Mouse (Mus musculus) intestine, embryonic 14.5 days (tissue): ENCODE results near the gene Bhmt2. TPM values are rescaled to one million over a fixed set of nuclear protein-coding genes. Genes with fewer than 3 reads are reported as not detected.

Experiments used
- ATAC-seq: fragments of 200-750 bp; cut with Nextera tagmentation; replicated peaks from 2 replicates; pipeline ENCODE4 v1.8.0; 2017; ENCODE audit warnings: low read depth, moderate number of reproducible peaks, moderate TSS enrichment, moderate library complexity; ENCODE audit not compliant: low FRiP score, low TSS enrichment
- DNase-seq: peaks from one replicate; pipeline ENCODE4 v3.0.0-alpha.2; 2018; ENCODE audit warnings: low spot score
- H3K27ac ChIP-seq: fragments of 300-500 bp; sonication (generic); 2 replicates; pipeline ENCODE4 v1.5.1; 2014; ENCODE audit warnings: low read depth, mild to moderate bottlenecking, control low read depth
- H3K27me3 ChIP-seq: fragments of 300-500 bp; sonication (generic); replicated peaks from 2 replicates; pipeline ENCODE4 v1.6.1; 2014; ENCODE audit warnings: low read length, control low read depth; ENCODE audit not compliant: control insufficient read depth, insufficient read depth
- H3K36me3 ChIP-seq: fragments of 300-500 bp; sonication (generic); 2 replicates; pipeline ENCODE4 v1.6.1; 2014; ENCODE audit warnings: low read length, control low read depth; ENCODE audit not compliant: control insufficient read depth, insufficient read depth
- H3K4me1 ChIP-seq: fragments of 300-500 bp; sonication (generic); replicated peaks from 2 replicates; pipeline ENCODE4 v1.6.1; 2014; ENCODE audit warnings: low read length, control low read depth, mixed read lengths; ENCODE audit not compliant: control insufficient read depth, insufficient read depth
- H3K4me2 ChIP-seq: fragments of 300-500 bp; sonication (generic); 2 replicates; pipeline ENCODE4 v1.6.1; 2014; ENCODE audit warnings: low read length
- H3K4me3 ChIP-seq: fragments of 300-500 bp; sonication (generic); 2 replicates; pipeline ENCODE4 v1.5.1; 2014; ENCODE audit warnings: low read depth, low read length, control low read depth, mixed read lengths
- H3K9ac ChIP-seq: fragments of 300-500 bp; sonication (generic); 2 replicates; pipeline ENCODE4 v1.6.1; 2014; ENCODE audit warnings: mild to moderate bottlenecking, low read length
- H3K9me3 ChIP-seq: fragments of 300-500 bp; sonication (generic); 2 replicates; pipeline ENCODE4 v1.6.1; 2016; ENCODE audit warnings: low read length, control low read depth; ENCODE audit not compliant: control insufficient read depth
- WGBS: fragments of 180-500 bp; shearing (Covaris S2); extraction: QIAGEN DNeasy Blood & Tissue Kit; methylation state at CpG from one replicate; pipeline ENCODE4 v1.1.7; 2014; 5-methylcytosine and 5-hydroxymethylcytosine counted together
- polyA plus RNA-seq: library from polyadenylated mRNA; unstranded; fragments of >200 nt; fragmentation: Nextera tagmentation; extraction: Ambion mirVana; gene quantifications from 2 replicates; pipeline ENCODE4 v1.2.1, GENCODE M21; 2014

Gene Bhmt2
- polyA plus RNA-seq, 1 experiment from 2014 or later = 0.07 TPM

DNA sequence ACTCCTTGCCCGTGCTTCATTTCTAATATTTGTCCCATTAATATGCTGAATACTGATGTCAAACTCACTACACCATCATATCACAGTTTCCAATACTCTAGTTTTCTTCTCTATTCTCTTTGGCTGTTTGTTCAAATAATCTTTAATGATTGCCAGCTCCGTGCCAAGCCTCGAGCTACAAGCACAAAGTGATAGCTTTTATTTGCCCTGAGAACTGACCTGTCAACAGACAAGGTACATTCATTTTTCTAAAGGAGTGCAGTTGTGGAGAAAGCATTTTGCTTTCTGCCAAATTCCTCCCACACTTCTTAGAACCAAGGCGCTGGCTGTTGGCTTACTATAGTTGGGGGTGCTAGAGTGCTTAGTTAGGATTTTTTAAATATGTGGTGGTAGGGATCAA lies 33.2 kb upstream of the Bhmt2 start:
- Histone ChIP-seq H3K4me3 (no peak overlapping the region), H3K4me2 (no peak overlapping the region), H3K27me3 (no peaks in the 10 kb centered on the region), H3K27ac (no peak overlapping the region), H3K9ac (no peak overlapping the region), H3K9me3 (no peaks in the 10 kb centered on the region), H3K36me3 (no peaks in the 10 kb centered on the region), H3K4me1 (no peaks in the 10 kb centered on the region)
- 72% methylated on average over 4 of the region's 4 CpGs for WGBS
- no peak for ATAC-seq
- DNase-seq = no peak

DNA sequence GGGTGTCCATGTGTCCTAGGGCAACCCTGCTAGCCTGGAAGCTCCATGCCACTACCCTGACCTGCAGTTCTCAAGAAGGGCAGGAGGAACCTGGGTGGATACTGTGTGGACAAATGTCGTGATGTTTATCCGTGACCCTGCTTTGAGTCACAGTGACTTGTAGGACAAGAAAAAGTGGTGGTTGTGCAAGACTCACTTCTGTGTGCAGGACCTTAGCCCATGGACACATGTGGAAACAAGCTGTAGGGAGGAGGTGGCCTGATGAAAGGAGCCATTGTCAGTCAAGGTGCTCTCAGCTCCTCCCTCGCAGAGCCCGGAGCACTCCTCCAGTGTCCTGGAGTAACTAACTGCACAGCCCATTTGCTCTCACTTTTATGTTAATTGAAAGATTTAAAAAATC lies 31.6 kb upstream of the Bhmt2 start:
- ATAC-seq (no peak), DNase-seq (no peak)
- H3K9me3 ChIP-seq = no peaks in the 10 kb centered on the region
- no peak overlapping the region for H3K4me2 ChIP-seq
- no peaks in the 10 kb centered on the region for H3K36me3 ChIP-seq
- H3K27me3 ChIP-seq = no peaks in the 10 kb centered on the region
- no peak overlapping the region for H3K4me3 ChIP-seq
- 81% methylated on average over 4 of the region's 4 CpGs for WGBS
- H3K4me1 ChIP-seq = no peaks in the 10 kb centered on the region
- H3K9ac ChIP-seq = no peak overlapping the region
- H3K27ac ChIP-seq = no peak overlapping the region

DNA sequence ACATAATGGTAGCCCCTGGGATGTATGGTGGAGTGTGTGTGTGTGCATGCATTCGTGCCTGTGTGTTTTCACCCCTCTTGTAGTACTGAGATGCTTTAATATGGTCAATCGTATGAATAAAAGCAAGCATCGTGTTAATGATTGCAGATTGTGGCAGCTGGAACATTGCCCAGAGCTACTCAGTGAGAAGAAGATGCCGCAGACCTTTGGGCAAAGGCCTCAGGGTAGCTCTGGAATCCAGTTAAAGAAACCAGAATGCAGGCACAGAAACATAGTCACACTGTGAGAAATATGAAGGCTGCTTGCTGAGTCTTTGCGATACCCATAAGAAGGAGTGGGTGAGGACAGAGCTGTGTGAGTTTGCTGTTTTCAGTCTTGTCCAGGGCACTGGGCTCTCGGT lies 24.8 kb upstream of the Bhmt2 start:
- H3K9me3 ChIP-seq = no peaks in the 10 kb centered on the region
- WGBS = 78% methylated on average over 6 of the region's 6 CpGs
- no peak overlapping the region for H3K4me3 ChIP-seq
- H3K9ac ChIP-seq = no peak overlapping the region
- no peak overlapping the region for H3K27ac ChIP-seq
- no peak for ATAC-seq
- H3K36me3 ChIP-seq = no peaks in the 10 kb centered on the region
- DNase-seq = no peak
- no peaks in the 10 kb centered on the region for H3K4me1 ChIP-seq
- H3K27me3 ChIP-seq = no peaks in the 10 kb centered on the region
- H3K4me2 ChIP-seq = no peak overlapping the region

DNA sequence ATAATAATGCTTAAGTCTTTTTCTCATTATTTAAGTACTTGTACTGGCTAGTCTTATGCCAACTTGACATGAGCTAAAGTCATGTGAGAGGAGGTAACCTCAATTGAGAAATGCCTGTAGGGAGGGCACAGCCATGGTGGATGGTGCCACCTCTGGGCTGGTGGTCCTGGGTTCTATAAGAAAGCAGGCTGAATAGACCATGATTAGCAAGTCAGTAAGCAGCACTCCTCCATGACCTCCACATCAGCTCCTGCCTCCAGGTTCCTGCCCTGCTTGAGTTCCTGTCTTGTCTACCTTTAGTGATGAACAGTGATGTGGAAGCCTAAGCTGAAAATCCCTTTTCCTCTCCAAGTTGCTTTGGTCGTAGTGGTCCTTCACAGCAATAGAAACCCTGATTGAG lies 16.7 kb upstream of the Bhmt2 start:
- H3K9ac ChIP-seq = no peak overlapping the region
- ATAC-seq (no peak), DNase-seq (no peak)
- no peaks in the 10 kb centered on the region for H3K4me1 ChIP-seq
- WGBS = 97% methylated on average over 1 of the region's 1 CpGs
- H3K27me3 ChIP-seq = no peaks in the 10 kb centered on the region
- no peak overlapping the region for H3K27ac ChIP-seq
- H3K4me3 ChIP-seq = no peak overlapping the region
- no peaks in the 10 kb centered on the region for H3K36me3 ChIP-seq
- H3K9me3 ChIP-seq = no peaks in the 10 kb centered on the region
- H3K4me2 ChIP-seq = no peak overlapping the region

DNA sequence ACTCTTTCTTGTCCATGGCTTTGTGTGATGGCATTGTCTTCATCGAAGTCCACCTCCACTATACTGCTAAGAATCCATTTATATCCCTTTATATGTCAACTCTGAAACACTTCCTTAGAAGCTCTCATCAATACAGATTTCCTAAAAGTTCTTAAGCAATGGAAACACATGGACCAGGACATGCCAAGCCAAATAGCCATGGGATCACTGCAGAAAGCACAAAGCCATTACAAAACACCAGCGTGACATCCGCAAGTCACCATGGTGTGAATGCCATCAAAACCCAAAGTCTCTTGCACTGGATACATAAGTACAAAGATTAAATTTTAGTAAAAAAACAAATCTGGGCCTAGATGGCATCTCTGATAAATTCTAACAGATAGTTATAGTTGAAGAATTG lies 15.5 kb upstream of the Bhmt2 start:
- H3K4me1 ChIP-seq = no peaks in the 10 kb centered on the region
- no peak overlapping the region for H3K27ac ChIP-seq
- no peak overlapping the region for H3K4me3 ChIP-seq
- no peaks in the 10 kb centered on the region for H3K36me3 ChIP-seq
- WGBS = 99% methylated on average over 3 of the region's 3 CpGs
- H3K9me3 ChIP-seq = no peaks in the 10 kb centered on the region
- H3K27me3 ChIP-seq = no peaks in the 10 kb centered on the region
- no peak for ATAC-seq
- no peak for DNase-seq
- H3K9ac ChIP-seq = no peak overlapping the region
- no peak overlapping the region for H3K4me2 ChIP-seq

DNA sequence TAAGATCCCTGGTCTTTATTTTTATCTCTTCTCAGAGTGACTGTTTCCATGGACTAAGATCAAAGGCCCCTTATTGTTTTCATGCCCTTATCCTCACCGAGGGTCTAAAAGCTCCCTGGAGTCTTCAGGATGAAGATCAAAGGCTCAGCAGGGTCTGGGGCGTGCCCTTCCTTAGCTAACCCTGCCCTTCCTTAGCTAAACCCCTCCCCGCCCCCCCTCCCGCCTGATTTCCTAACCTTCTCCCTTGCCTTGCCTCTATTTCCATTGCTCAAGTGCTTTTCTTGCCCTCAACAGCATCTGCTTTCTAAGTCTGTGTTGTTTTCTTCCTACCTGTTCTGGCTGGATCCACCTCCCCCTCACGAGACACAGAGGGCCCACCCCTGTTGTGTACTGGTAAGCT lies 13.2 kb upstream of the Bhmt2 start:
- ATAC-seq (no peak), DNase-seq (no peak)
- Histone ChIP-seq H3K4me2 (no peak overlapping the region), H3K4me1 (no peaks in the 10 kb centered on the region), H3K36me3 (no peaks in the 10 kb centered on the region), H3K4me3 (no peak overlapping the region), H3K9me3 (no peaks in the 10 kb centered on the region), H3K9ac (no peak overlapping the region), H3K27me3 (no peaks in the 10 kb centered on the region), H3K27ac (no peak overlapping the region)
- WGBS = 14% methylated on average over 5 of the region's 5 CpGs

DNA sequence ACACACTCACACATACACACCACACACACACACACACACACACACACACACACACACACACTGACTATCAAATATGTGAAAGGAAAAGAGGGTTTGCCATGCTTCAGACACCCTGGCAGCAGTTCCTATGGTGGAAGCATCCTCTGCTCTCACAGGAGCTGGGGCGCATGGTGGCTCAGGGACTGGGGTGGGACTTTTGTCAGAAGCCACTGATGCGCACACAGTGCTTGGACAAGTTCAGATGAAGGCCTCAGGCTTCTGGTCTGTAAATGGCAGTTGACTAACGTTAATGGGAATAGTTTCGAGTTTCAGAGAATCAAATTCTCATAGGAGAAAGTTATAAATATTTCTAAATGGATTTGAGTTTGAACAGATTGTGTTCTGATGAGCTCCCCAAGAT lies 11.1 kb upstream of the Bhmt2 start:
- Histone ChIP-seq H3K4me1 (no peaks in the 10 kb centered on the region), H3K36me3 (no peaks in the 10 kb centered on the region), H3K9ac (no peak overlapping the region), H3K9me3 (no peaks in the 10 kb centered on the region), H3K27ac (no peak overlapping the region), H3K27me3 (no peaks in the 10 kb centered on the region), H3K4me3 (no peak overlapping the region), H3K4me2 (no peak overlapping the region)
- ATAC-seq (no peak), DNase-seq (no peak)
- WGBS = 84% methylated on average over 4 of the region's 4 CpGs

DNA sequence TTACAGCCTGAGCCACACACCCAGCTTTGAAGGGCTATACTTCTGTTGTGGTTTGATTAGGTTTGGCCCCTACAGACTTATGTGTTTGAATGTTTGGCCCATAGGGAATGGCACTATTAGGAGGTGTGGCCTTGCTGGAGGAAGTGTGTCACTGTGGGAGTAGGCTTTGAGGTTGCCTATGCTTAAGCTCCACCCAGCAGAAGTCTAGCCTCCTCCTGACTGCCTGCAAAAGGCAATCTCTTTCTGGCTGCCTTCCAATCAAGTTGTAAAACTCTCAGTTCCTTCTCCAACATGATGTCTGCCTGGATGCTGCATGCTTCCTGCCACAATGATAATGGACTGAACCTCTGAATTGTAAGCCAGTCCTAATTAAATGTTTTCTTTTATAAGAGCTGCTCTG lies 9.2 kb upstream of the Bhmt2 start:
- DNase-seq (no peak), ATAC-seq (no peak)
- Histone ChIP-seq H3K4me2 (no peak overlapping the region), H3K36me3 (no peaks in the 10 kb centered on the region), H3K9me3 (no peaks in the 10 kb centered on the region), H3K9ac (no peak overlapping the region), H3K4me1 (no peaks in the 10 kb centered on the region), H3K27ac (no peak overlapping the region), H3K27me3 (no peaks in the 10 kb centered on the region), H3K4me3 (no peak overlapping the region)

DNA sequence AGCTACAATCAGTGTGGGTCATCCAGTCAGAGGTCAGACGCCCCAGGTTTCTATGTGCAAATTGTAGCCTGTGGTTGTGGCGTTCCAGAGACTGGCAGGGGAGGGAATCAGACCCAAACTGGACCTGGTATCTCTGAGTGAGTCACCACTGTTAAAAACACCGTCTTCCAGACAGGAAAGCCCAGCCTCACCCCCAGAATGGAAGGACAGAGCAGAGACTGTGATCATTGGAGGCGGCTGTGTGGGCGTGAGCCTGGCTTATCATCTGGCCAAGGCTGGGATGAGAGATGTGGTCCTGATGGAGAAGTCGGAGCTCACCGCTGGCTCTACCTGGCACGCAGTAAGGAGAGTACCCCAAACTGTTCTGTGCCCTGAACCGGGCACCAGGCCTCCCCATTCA lies 2.8 kb upstream of the Bhmt2 start:
- Histone ChIP-seq H3K36me3 (no peaks in the 10 kb centered on the region), H3K9me3 (no peaks in the 10 kb centered on the region), H3K9ac (no peak overlapping the region), H3K27me3 (peaks cover 11% of the 10 kb centered on the region), H3K4me2 (no peak overlapping the region), H3K27ac (no peak overlapping the region), H3K4me3 (no peak overlapping the region), H3K4me1 (no peaks in the 10 kb centered on the region)
- DNase-seq (no peak), ATAC-seq (no peak)
- WGBS = 69% methylated on average over 9 of the region's 9 CpGs
